Mouse (Mus musculus): ENCODE measurements at regions not wholly inside any gene's neighbourhood (a gene's known extent, or its start where the extent isn't known, plus 50 kb on each side); places are given as distances from the start of the nearest gene placed in this dataset.

GRCm38 (mm10) chr16:29837025-29837629 lies 227.1 kb upstream of the Hes1 start:
- DNase-seq (ENCODE audit: low spot score), result no peak

- no peak for DNase-seq (ENCODE audit: low spot score)
Observed at GRCm38 (mm10) chr16:29837874-29838273, 226.3 kb upstream of the Hes1 start.

- DNase-seq (ENCODE audit: low spot score), result peak; percentile 48
Observed at GRCm38 (mm10) chr16:29838981-29839661, 225.1 kb upstream of the Hes1 start.

GRCm38 (mm10) chr16:29839662-29840001 lies 224.6 kb upstream of the Hes1 start:
- DNase-seq (ENCODE audit: low spot score), result no peak

- DNase-seq (ENCODE audit: low spot score), result no peak
Observed at GRCm38 (mm10) chr16:29840412-29840811, 223.8 kb upstream of the Hes1 start.

- DNase-seq (ENCODE audit: low spot score), result no peak
Observed at GRCm38 (mm10) chr16:29841132-29841531, 223.1 kb upstream of the Hes1 start.

- no peak for DNase-seq (ENCODE audit: low spot score)
Observed at GRCm38 (mm10) chr16:29842071-29842470, 222.1 kb upstream of the Hes1 start.

- DNase-seq (ENCODE audit: low spot score), result no peak
Observed at GRCm38 (mm10) chr16:29843490-29843889, 220.7 kb upstream of the Hes1 start.

- DNase-seq (ENCODE audit: low spot score), result no peak
Observed at GRCm38 (mm10) chr16:29844706-29845596, 219.2 kb upstream of the Hes1 start.

- DNase-seq (ENCODE audit: low spot score), result no peak
Observed at GRCm38 (mm10) chr16:29845597-29845986, 218.6 kb upstream of the Hes1 start.

GRCm38 (mm10) chr16:29847059-29847458 lies 217.1 kb upstream of the Hes1 start:
- DNase-seq (ENCODE audit: low spot score), result no peak

- DNase-seq (ENCODE audit: low spot score), result no peak
Observed at GRCm38 (mm10) chr16:29847734-29848133, 216.4 kb upstream of the Hes1 start.

GRCm38 (mm10) chr16:29848527-29848926 lies 215.7 kb upstream of the Hes1 start:
- no peak for DNase-seq (ENCODE audit: low spot score)

- no peak for DNase-seq (ENCODE audit: low spot score)
Observed at GRCm38 (mm10) chr16:29849511-29849910, 214.7 kb upstream of the Hes1 start.

- DNase-seq (ENCODE audit: low spot score), result no peak
Observed at GRCm38 (mm10) chr16:29850616-29851015, 213.6 kb upstream of the Hes1 start.

- no peak for DNase-seq (ENCODE audit: low spot score)
Observed at GRCm38 (mm10) chr16:29851827-29852226, 212.4 kb upstream of the Hes1 start.

GRCm38 (mm10) chr16:29854805-29855565 lies 209.2 kb upstream of the Hes1 start:
- no peak for DNase-seq (ENCODE audit: low spot score)

- DNase-seq (ENCODE audit: low spot score), result no peak
Observed at GRCm38 (mm10) chr16:29856545-29856944, 207.6 kb upstream of the Hes1 start.

GRCm38 (mm10) chr16:29858645-29859044 lies 205.5 kb upstream of the Hes1 start:
- no peak for DNase-seq (ENCODE audit: low spot score)

GRCm38 (mm10) chr16:29860306-29860705 lies 203.9 kb upstream of the Hes1 start:
- DNase-seq (ENCODE audit: low spot score), result no peak

GRCm38 (mm10) chr16:29861056-29861455 lies 203.1 kb upstream of the Hes1 start:
- no peak for DNase-seq (ENCODE audit: low spot score)

GRCm38 (mm10) chr16:29865075-29865740 lies 199.0 kb upstream of the Hes1 start:
- DNase-seq (ENCODE audit: low spot score), result no peak
